Mouse (Mus musculus) megakaryocyte, embryonic 14.5 days (primary cell): Measurements from ENCODE around the gene Ust. TPM values are rescaled to one million over a fixed set of nuclear protein-coding genes. Genes with fewer than 3 reads are reported as not detected.

Source experiments
- H3K27me3 ChIP-seq: replicated peaks from 2 replicates; pipeline ENCODE3; 2012; ENCODE audit warnings: inconsistent platforms
- H3K36me3 ChIP-seq: replicated peaks from 2 replicates; pipeline ENCODE3; 2012; ENCODE audit warnings: low read length, inconsistent platforms, mixed read lengths
- H3K4me1 ChIP-seq: 2 replicates; pipeline ENCODE4 v1.6.1; 2012; ENCODE audit warnings: inconsistent platforms
- H3K4me3 ChIP-seq: replicated peaks from 2 replicates; pipeline ENCODE3; 2012; ENCODE audit warnings: moderate library complexity, mild to moderate bottlenecking, inconsistent platforms
- H3K9me3 ChIP-seq: 2 replicates; pipeline ENCODE4 v1.6.1; 2012; ENCODE audit warnings: inconsistent platforms
- FLI1 ChIP-seq: IDR thresholded peaks from 2 replicates; pipeline ENCODE4 v1.6.1; 2012; ENCODE audit warnings: low read length, inconsistent platforms, mixed read lengths
- GATA1 ChIP-seq: IDR thresholded peaks from 3 replicates; pipeline ENCODE4 v1.6.1; 2012; ENCODE audit warnings: mixed read lengths, low read length, inconsistent platforms, borderline replicate concordance
- polyA plus RNA-seq: library from polyadenylated mRNA; stranded (reverse); fragments of >175 nt; gene quantifications from 2 replicates; pipeline ENCODE4 v1.2.3, GENCODE M21; 2012; ENCODE audit warnings: low replicate concordance; ENCODE audit not compliant: insufficient read depth

Gene Ust
- polyA plus RNA-seq, 1 experiment: not detected

- TF ChIP-seq GATA1: no peak
- no peak for TF ChIP-seq FLI1
- H3K9me3 ChIP-seq: peaks cover 5% of the 10 kb centered on the region; the same call in 1 of the 2 replicates
- H3K36me3 ChIP-seq: no peaks in the 10 kb centered on the region
- H3K4me3 ChIP-seq: no peak overlapping the region
- no peaks in the 10 kb centered on the region for H3K27me3 ChIP-seq
- H3K4me1 ChIP-seq: no peaks in the 10 kb centered on the region
Measured at GRCm38 (mm10) chr10:8505346-8506246, 13.0 kb downstream of the Ust start.

- H3K27me3 ChIP-seq: no peaks in the 10 kb centered on the region
- no peak overlapping the region for H3K4me3 ChIP-seq
- H3K36me3 ChIP-seq: no peaks in the 10 kb centered on the region
- no peaks in the 10 kb centered on the region for H3K4me1 ChIP-seq
- peaks cover 5% of the 10 kb centered on the region; the same call in 1 of the 2 replicates for H3K9me3 ChIP-seq
- TF ChIP-seq FLI1: no peak
- no peak for TF ChIP-seq GATA1
Measured at GRCm38 (mm10) chr10:8504832-8505231, 13.8 kb downstream of the Ust start.

- H3K36me3 ChIP-seq: no peaks in the 10 kb centered on the region
- H3K27me3 ChIP-seq: no peaks in the 10 kb centered on the region
- TF ChIP-seq FLI1: no peak
- TF ChIP-seq GATA1: no peak
- peaks cover 9% of the 10 kb centered on the region; the same call in 1 of the 2 replicates for H3K9me3 ChIP-seq
- no peaks in the 10 kb centered on the region for H3K4me1 ChIP-seq
- no peak overlapping the region for H3K4me3 ChIP-seq
Measured at GRCm38 (mm10) chr10:8498951-8499891, 19.4 kb downstream of the Ust start.

GRCm38 (mm10) chr10:8495543-8496141 is 23.0 kb downstream of the Ust start:
- TF ChIP-seq GATA1 (no peak), FLI1 (no peak)
- Histone ChIP-seq H3K27me3 (no peaks in the 10 kb centered on the region), H3K9me3 (peaks cover 6% of the 10 kb centered on the region; the same call in 1 of the 2 replicates), H3K4me1 (no peaks in the 10 kb centered on the region), H3K4me3 (no peak overlapping the region), H3K36me3 (no peaks in the 10 kb centered on the region)

DNA sequence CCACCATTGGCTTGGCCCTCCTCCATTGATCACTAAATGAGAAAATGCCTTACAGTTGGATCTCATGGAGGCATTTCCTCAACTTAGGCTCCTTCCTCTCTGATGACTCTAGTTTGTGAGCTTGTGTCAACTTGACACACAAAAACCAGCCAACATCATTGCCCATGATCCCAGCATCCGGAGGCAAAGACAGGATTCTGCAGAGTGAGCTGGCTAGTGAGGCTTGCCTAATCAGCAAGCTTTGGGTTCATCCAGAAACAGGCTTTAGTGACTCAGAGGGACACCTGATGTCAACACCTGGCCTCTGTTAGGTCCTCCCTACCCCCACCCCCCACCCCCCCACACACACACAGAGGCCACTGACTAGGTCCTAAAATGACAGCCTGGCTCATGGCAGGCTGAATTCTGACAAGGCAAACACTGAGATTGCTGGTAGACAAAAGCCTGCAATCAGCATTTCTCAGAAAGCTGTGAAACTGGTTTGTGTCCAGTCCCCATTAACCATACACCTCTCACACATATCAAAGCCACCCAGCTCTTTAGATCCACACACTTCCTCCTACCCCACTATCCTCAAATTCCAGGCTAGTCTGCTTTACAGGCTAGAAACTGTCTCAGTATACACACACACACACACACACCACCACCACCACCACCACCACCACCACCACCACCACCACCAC is 26.6 kb downstream of the Ust start:
- H3K9me3 ChIP-seq: no peaks in the 10 kb centered on the region
- no peaks in the 10 kb centered on the region for H3K36me3 ChIP-seq
- no peaks in the 10 kb centered on the region for H3K4me1 ChIP-seq
- H3K27me3 ChIP-seq: no peaks in the 10 kb centered on the region
- no peak for TF ChIP-seq FLI1
- TF ChIP-seq GATA1: no peak
- no peak overlapping the region for H3K4me3 ChIP-seq

DNA sequence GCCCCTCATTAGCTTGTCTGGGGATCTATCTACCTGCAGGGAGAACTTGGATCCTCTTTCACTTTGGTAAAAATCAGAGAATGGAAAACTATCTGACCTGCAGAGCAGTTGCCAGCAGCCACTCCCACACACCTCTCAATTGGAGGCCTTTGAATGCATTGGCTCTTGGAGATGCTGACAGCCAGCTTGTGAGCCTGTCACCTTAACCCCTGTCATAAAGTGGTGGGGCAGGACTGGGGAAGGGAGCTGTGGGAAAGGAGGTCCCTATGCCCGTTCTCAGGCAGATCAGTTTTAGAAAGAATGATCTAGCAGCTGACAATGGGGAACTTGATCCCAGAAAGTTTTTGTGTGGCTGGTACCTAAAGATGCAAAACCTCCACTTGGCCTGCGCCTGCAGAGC is 31.2 kb downstream of the Ust start:
- no peaks in the 10 kb centered on the region for H3K27me3 ChIP-seq
- no peaks in the 10 kb centered on the region for H3K4me1 ChIP-seq
- TF ChIP-seq GATA1 (no peak), FLI1 (no peak)

GRCm38 (mm10) chr10:8484487-8484886 is 34.1 kb downstream of the Ust start:
- TF ChIP-seq GATA1: no peak
- TF ChIP-seq FLI1: no peak
- Histone ChIP-seq H3K4me3 (no peak overlapping the region), H3K27me3 (no peaks in the 10 kb centered on the region), H3K36me3 (no peaks in the 10 kb centered on the region), H3K4me1 (no peaks in the 10 kb centered on the region), H3K9me3 (0 out of 2 replicates have a peak, but pooled peaks cover 3% of the 10 kb centered on the region)

More for the DNA sequence above, 31.2 kb downstream of the Ust start:
- Histone ChIP-seq H3K36me3 (no peaks in the 10 kb centered on the region), H3K4me3 (no peak overlapping the region), H3K9me3 (no peaks in the 10 kb centered on the region)

- Histone ChIP-seq H3K9me3 (0 out of 2 replicates have a peak, but pooled peaks cover 3% of the 10 kb centered on the region), H3K4me3 (no peak overlapping the region), H3K27me3 (no peaks in the 10 kb centered on the region), H3K4me1 (no peaks in the 10 kb centered on the region), H3K36me3 (no peaks in the 10 kb centered on the region)
- no peak for TF ChIP-seq FLI1
- TF ChIP-seq GATA1: no peak
Measured at GRCm38 (mm10) chr10:8482779-8483178, 35.8 kb downstream of the Ust start.

- H3K4me3 ChIP-seq: no peak overlapping the region
- 0 out of 2 replicates have a peak, but pooled peaks cover 3% of the 10 kb centered on the region for H3K9me3 ChIP-seq
- TF ChIP-seq GATA1: no peak
- TF ChIP-seq FLI1: no peak
- no peaks in the 10 kb centered on the region for H3K27me3 ChIP-seq
- H3K4me1 ChIP-seq: no peaks in the 10 kb centered on the region
- no peaks in the 10 kb centered on the region for H3K36me3 ChIP-seq
Measured at GRCm38 (mm10) chr10:8479779-8480178, 38.8 kb downstream of the Ust start.
